ENCODE assay signal across 8 mouse cellular contexts in genomic region chr14:58076726-58077255, GRCm38 (mm10). TPM values are rescaled to one million over a fixed set of nuclear protein-coding genes. Genes with fewer than 3 reads are reported as not detected.
DNase-seq lines count a peak whose midpoint lies in the region; ATAC-seq and TF ChIP-seq lines count a peak whose summit lies in the region.

No protein-coding gene starts in this region.

- no peak overlapping the region for H3K27ac ChIP-seq in limb, embryonic 13.5 days
- H3K27ac ChIP-seq in stomach, postnatal 0 days (replicated peaks) = peak overlapping the region; percentile 76

- H3K9me3 ChIP-seq in limb, embryonic 13.5 days = no peaks in the 10 kb centered on the region
- H3K9me3 ChIP-seq in stomach, postnatal 0 days (ENCODE audit: control insufficient read depth, low read length) = no peaks in the 10 kb centered on the region

- H3K27me3 ChIP-seq in limb, embryonic 13.5 days = peaks cover 65% of the 10 kb centered on the region
- H3K27me3 ChIP-seq in stomach, postnatal 0 days (ENCODE audit: control insufficient read depth, insufficient read depth, low read length) = no peaks in the 10 kb centered on the region

- H3K4me1 ChIP-seq in limb, embryonic 13.5 days = peaks cover 41% of the 10 kb centered on the region
- peaks cover 2% of the 10 kb centered on the region; the same call in 1 of the 2 replicates for H3K4me1 ChIP-seq in stomach, postnatal 0 days (replicated peaks; ENCODE audit: control insufficient read depth, insufficient read depth)

- peak overlapping the region; percentile 62 for H3K4me3 ChIP-seq in limb, embryonic 13.5 days
- H3K4me3 ChIP-seq in stomach, postnatal 0 days (ENCODE audit: low read depth, low read length) = peak overlapping the region; percentile 61

- peak; percentile 63 for DNase-seq in cerebellum, adult 9-10 months
- DNase-seq in cerebellum, postnatal 14 days = no peak
- peak; percentile 37 for DNase-seq in thymus, postnatal 14 days
- no peak for DNase-seq in thymus, postnatal 36 days
- no peak for DNase-seq in stomach, postnatal 0 days (ENCODE audit: low spot score)
- DNase-seq in left cerebral cortex, adult 11 months (ENCODE audit: low spot score) = no peak

- no peak for ATAC-seq in limb, embryonic 13.5 days (ENCODE audit: low FRiP score, low read depth)
- ATAC-seq in stomach, postnatal 0 days (ENCODE audit: low FRiP score, low TSS enrichment) = no peak
- no peak for ATAC-seq in megakaryocyte progenitor cell, adult 5-6 weeks (replicated peaks; ENCODE audit: poor library complexity)

- peak overlapping the region; percentile 70 for H3K9ac ChIP-seq in limb, embryonic 13.5 days
- peak overlapping the region; percentile 56 for H3K9ac ChIP-seq in stomach, postnatal 0 days (ENCODE audit: low read length)

- no peaks in the 10 kb centered on the region for H3K36me3 ChIP-seq in limb, embryonic 13.5 days
- H3K36me3 ChIP-seq in stomach, postnatal 0 days (ENCODE audit: control insufficient read depth, insufficient read depth, low read length) = no peaks in the 10 kb centered on the region

- WGBS in limb, embryonic 13.5 days = 6% methylated on average over 14 of the region's 14 CpGs
- 13% methylated on average over 14 of the region's 14 CpGs for WGBS in stomach, postnatal 0 days

- H3K4me2 ChIP-seq in limb, embryonic 13.5 days (replicated peaks) = peak overlapping the region; percentile 97
- H3K4me2 ChIP-seq in stomach, postnatal 0 days (replicated peaks; ENCODE audit: low read depth) = peak overlapping the region; percentile 93

- TF ChIP-seq CTCF in stomach, postnatal 0 days (IDR thresholded peaks at IDR 0.05; ENCODE audit: low read depth) = no peak

- TF ChIP-seq EP300 in stomach, postnatal 0 days (optimal IDR thresholded peaks at IDR 0.05) = no peak

RNA-seq across cellular contexts. Expression of gene Fgf9, which starts 6.4 kb away (rescaled TPM):
- 14.1 TPM in 2 replicates for polyA plus RNA-seq in limb, embryonic 13.5 days (2015; fragmentation: Nextera tagmentation; extraction: Ambion mirVana)
- polyA plus RNA-seq in stomach, postnatal 0 days (2015; fragmentation: Nextera tagmentation; extraction: Ambion mirVana) = 5.9 and 6.3 TPM in 2 replicates
- total RNA-seq in megakaryocyte progenitor cell, adult 5-6 weeks (2015) = not detected in 2 replicates
- total RNA-seq in megakaryocyte progenitor cell, adult 5-6 weeks (2017) = not detected in 2 replicates

Comparison
In these comparisons a context has a peak if more than half of its experiments do, and no peak if none do; other contexts are left out.
1. DNase-seq: peak in cerebellum, adult 9-10 months (single experiment) and thymus, postnatal 14 days (single experiment); none in cerebellum, postnatal 14 days (0 of 2), thymus, postnatal 36 days (0 of 2), stomach, postnatal 0 days (single experiment) and left cerebral cortex, adult 11 months (single experiment).